Mouse (Mus musculus) lung, postnatal 0 days (tissue): ENCODE results near the gene Slc24a2. TPM values are rescaled to one million over a fixed set of nuclear protein-coding genes. Genes with fewer than 3 reads are reported as not detected.

ENCODE experiments used
- ATAC-seq: fragments of 200-750 bp; cut with Nextera tagmentation; 2 replicates; pipeline ENCODE4 v1.8.0; 2017; ENCODE audit warnings: moderate library complexity
- DNase-seq: peaks from one replicate; pipeline ENCODE4 v3.0.0-alpha.2; 2016; ENCODE audit warnings: low spot score
- H3K27ac ChIP-seq: fragments of 300-500 bp; sonication (generic); 2 replicates; pipeline ENCODE4 v1.5.1; 2014; ENCODE audit warnings: antibody characterized with exemption, mild to moderate bottlenecking, low read length, mixed read lengths
- H3K27me3 ChIP-seq: fragments of 300-500 bp; sonication (generic); replicated peaks from 2 replicates; pipeline ENCODE4 v1.6.1; 2014; ENCODE audit warnings: low read length, mixed read lengths; ENCODE audit not compliant: insufficient read depth
- H3K36me3 ChIP-seq: fragments of 300-500 bp; sonication (generic); 2 replicates; pipeline ENCODE4 v1.6.1; 2014; ENCODE audit warnings: low read length, mixed read lengths; ENCODE audit not compliant: insufficient read depth
- H3K4me1 ChIP-seq: fragments of 300-500 bp; sonication (generic); 2 replicates; pipeline ENCODE4 v1.6.1; 2014; ENCODE audit warnings: antibody characterized with exemption, low read depth, low read length, mixed read lengths; ENCODE audit not compliant: insufficient read depth
- H3K4me2 ChIP-seq: fragments of 300-500 bp; sonication (generic); replicated peaks from 2 replicates; pipeline ENCODE4 v1.6.1; 2014; ENCODE audit warnings: low read depth, mild to moderate bottlenecking, low read length, moderate library complexity, mixed read lengths
- H3K4me3 ChIP-seq: fragments of 300-500 bp; sonication (generic); 2 replicates; pipeline ENCODE4 v1.5.1; 2014; ENCODE audit warnings: low read depth, low read length
- H3K9ac ChIP-seq: fragments of 300-500 bp; sonication (generic); replicated peaks from 2 replicates; pipeline ENCODE4 v1.6.1; 2014; ENCODE audit warnings: low read depth, mild to moderate bottlenecking
- H3K9me3 ChIP-seq: fragments of 300-500 bp; sonication (generic); 2 replicates; pipeline ENCODE4 v1.6.1; 2016; ENCODE audit warnings: low read length, mixed read lengths
- CTCF ChIP-seq: IDR thresholded peaks from 2 replicates; pipeline ENCODE4 v1.5.1; 2016; ENCODE audit warnings: antibody characterized with exemption, mild to moderate bottlenecking
- EP300 ChIP-seq: IDR thresholded peaks from 2 replicates; pipeline ENCODE4 v1.6.1; 2016; ENCODE audit warnings: antibody characterized with exemption, mild to moderate bottlenecking, control low read depth
- WGBS: fragments of 180-500 bp; shearing (Covaris S2); extraction: QIAGEN DNeasy Blood & Tissue Kit; methylation state at CpG from one replicate; pipeline ENCODE4 v1.1.7; 2014; 5-methylcytosine and 5-hydroxymethylcytosine counted together
- polyA plus RNA-seq: library from polyadenylated mRNA; unstranded; fragments of >200 nt; fragmentation: Nextera tagmentation; extraction: Ambion mirVana; gene quantifications from 2 replicates; pipeline ENCODE4 v1.2.1, GENCODE M21; 2015

The Slc24a2 gene
- polyA plus RNA-seq, 1 experiment from 2014 or later = 0.01 TPM

GRCm38 (mm10) chr4:87079305-87079704 lies 151.0 kb downstream of the Slc24a2 start:
- ATAC-seq (no peak), DNase-seq (no peak)
- Histone ChIP-seq H3K4me3 (no peak overlapping the region), H3K9me3 (no peaks in the 10 kb centered on the region), H3K4me1 (no peaks in the 10 kb centered on the region), H3K27ac (no peak overlapping the region), H3K4me2 (no peak overlapping the region), H3K27me3 (no peaks in the 10 kb centered on the region), H3K36me3 (no peaks in the 10 kb centered on the region), H3K9ac (no peak overlapping the region)
- WGBS = 69% methylated on average over 4 of the region's 4 CpGs
- TF ChIP-seq CTCF (no peak), EP300 (no peak)

GRCm38 (mm10) chr4:87078726-87079125 lies 151.6 kb downstream of the Slc24a2 start:
- TF ChIP-seq CTCF = no peak
- no peak for TF ChIP-seq EP300
- H3K4me3 ChIP-seq = no peak overlapping the region
- no peaks in the 10 kb centered on the region for H3K9me3 ChIP-seq
- no peaks in the 10 kb centered on the region for H3K4me1 ChIP-seq
- no peak for ATAC-seq
- no peaks in the 10 kb centered on the region for H3K36me3 ChIP-seq
- H3K27me3 ChIP-seq = no peaks in the 10 kb centered on the region
- DNase-seq = no peak
- H3K4me2 ChIP-seq = no peak overlapping the region
- WGBS = 38% methylated on average over 2 of the region's 2 CpGs
- H3K9ac ChIP-seq = no peak overlapping the region
- H3K27ac ChIP-seq = no peak overlapping the region

- no peak for DNase-seq
- no peak overlapping the region for H3K4me3 ChIP-seq
These were observed 154.5 kb downstream of the Slc24a2 start for GRCm38 (mm10) chr4:87075761-87076160.

GRCm38 (mm10) chr4:87068121-87068520 lies 162.2 kb downstream of the Slc24a2 start:
- WGBS = 60% methylated on average over 3 of the region's 3 CpGs
- no peak for ATAC-seq
- no peaks in the 10 kb centered on the region for H3K9me3 ChIP-seq
- H3K36me3 ChIP-seq = no peaks in the 10 kb centered on the region
- no peak overlapping the region for H3K27ac ChIP-seq
- no peak for DNase-seq
- H3K4me3 ChIP-seq = no peak overlapping the region
- H3K27me3 ChIP-seq = no peaks in the 10 kb centered on the region
- no peak overlapping the region for H3K4me2 ChIP-seq
- H3K4me1 ChIP-seq = no peaks in the 10 kb centered on the region
- no peak overlapping the region for H3K9ac ChIP-seq
- TF ChIP-seq EP300 = no peak
- no peak for TF ChIP-seq CTCF

More at GRCm38 (mm10) chr4:87075761-87076160, 154.5 kb downstream of the Slc24a2 start:
- no peak for TF ChIP-seq EP300
- no peak for TF ChIP-seq CTCF
- Histone ChIP-seq H3K9ac (no peak overlapping the region), H3K36me3 (no peaks in the 10 kb centered on the region), H3K4me2 (no peak overlapping the region), H3K9me3 (no peaks in the 10 kb centered on the region), H3K4me1 (no peaks in the 10 kb centered on the region), H3K27ac (no peak overlapping the region), H3K27me3 (no peaks in the 10 kb centered on the region)
- 46% methylated on average over 3 of the region's 3 CpGs for WGBS
- no peak for ATAC-seq

- Histone ChIP-seq H3K27me3 (no peaks in the 10 kb centered on the region), H3K4me3 (no peak overlapping the region), H3K4me2 (no peak overlapping the region), H3K9me3 (no peaks in the 10 kb centered on the region), H3K27ac (no peak overlapping the region), H3K9ac (no peak overlapping the region), H3K36me3 (no peaks in the 10 kb centered on the region), H3K4me1 (no peaks in the 10 kb centered on the region)
- DNase-seq = no peak
- no peak for TF ChIP-seq EP300
- TF ChIP-seq CTCF = no peak
- 70% methylated on average over 5 of the region's 5 CpGs for WGBS
- no peak for ATAC-seq
These were observed 165.1 kb downstream of the Slc24a2 start for GRCm38 (mm10) chr4:87065227-87065626.

- ATAC-seq = no peak
- Histone ChIP-seq H3K9me3 (no peaks in the 10 kb centered on the region), H3K27me3 (no peaks in the 10 kb centered on the region), H3K36me3 (no peaks in the 10 kb centered on the region), H3K4me3 (no peak overlapping the region), H3K4me1 (no peaks in the 10 kb centered on the region), H3K9ac (no peak overlapping the region), H3K27ac (no peak overlapping the region), H3K4me2 (no peak overlapping the region)
- WGBS = 83% methylated on average over 2 of the region's 2 CpGs
- no peak for DNase-seq
- no peak for TF ChIP-seq EP300
- no peak for TF ChIP-seq CTCF
These were observed 165.7 kb downstream of the Slc24a2 start for GRCm38 (mm10) chr4:87064561-87064960.

GRCm38 (mm10) chr4:87062771-87063253 lies 167.5 kb downstream of the Slc24a2 start:
- H3K27me3 ChIP-seq = no peaks in the 10 kb centered on the region
- no peak overlapping the region for H3K4me2 ChIP-seq
- no peaks in the 10 kb centered on the region for H3K36me3 ChIP-seq
- no peak overlapping the region for H3K4me3 ChIP-seq
- 57% methylated on average over 6 of the region's 6 CpGs for WGBS
- no peaks in the 10 kb centered on the region for H3K4me1 ChIP-seq
- no peak overlapping the region for H3K27ac ChIP-seq
- no peak overlapping the region for H3K9ac ChIP-seq
- no peak for DNase-seq
- no peaks in the 10 kb centered on the region for H3K9me3 ChIP-seq
- TF ChIP-seq EP300 (no peak), CTCF (no peak)
- no peak for ATAC-seq
